24 mouse cellular contexts compared by ENCODE assay signal in the genomic region with DNA sequence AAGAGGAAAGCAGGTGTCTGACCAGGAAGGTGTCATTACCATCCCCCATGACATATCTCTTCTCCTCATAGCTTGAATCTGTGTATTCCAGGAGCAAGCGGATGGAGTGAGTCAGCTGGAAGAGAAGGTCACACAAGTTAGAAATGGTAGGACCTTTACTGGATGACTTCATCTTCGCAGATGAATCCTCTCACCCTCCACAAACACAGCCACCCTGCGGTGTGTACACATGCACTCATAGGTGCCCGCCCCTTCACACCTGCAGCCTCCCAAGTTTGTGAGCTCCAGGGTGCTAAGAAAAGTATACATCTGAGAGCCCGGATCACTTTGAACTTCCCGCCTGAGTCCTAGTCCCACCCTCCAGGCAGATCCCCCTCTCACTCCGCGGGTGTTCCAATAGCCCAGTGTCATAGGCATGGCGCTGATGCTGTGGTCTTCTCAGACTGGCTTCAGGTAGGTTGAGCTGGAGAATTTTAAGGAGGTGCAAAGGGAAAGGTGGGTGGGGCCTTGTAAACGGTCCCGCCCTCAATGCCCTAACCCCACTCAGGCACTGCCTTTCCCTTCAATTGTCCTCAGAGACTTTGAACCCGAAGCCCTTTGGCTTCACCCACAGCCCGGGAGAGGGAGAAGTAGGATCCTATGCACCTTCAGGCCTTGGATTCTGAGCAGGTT. TPM values are rescaled to one million over a fixed set of nuclear protein-coding genes. Genes with fewer than 3 reads are reported as not detected.
A peak's percentile ranks its signal among the peaks of the same experiment; 100 is the strongest.
DNase-seq lines count a peak whose midpoint lies in the region; ATAC-seq and TF ChIP-seq lines count a peak whose summit lies in the region.
"Had no signal": no experiment of that assay in that cellular context is flagged by ENCODE, and none has a peak within 500 bp of the region (broad histone marks: within the 10 kb centered on the region; RNA-seq: fewer than 3 reads in every experiment).

A gene (minus strand): TSS at position 560 of the 672 bp plus-strand sequence.

- H3K27ac ChIP-seq in liver, adult 2 months (replicated peaks; ENCODE audit: insufficient read depth, low read depth, low read length), result no peak within 1 kb of the TSS
- H3K27ac ChIP-seq in intestine, embryonic 14.5 days (ENCODE audit: low read depth), result no peak within 1 kb of the TSS
- H3K27ac ChIP-seq in liver, embryonic 12.5 days, result no peak within 1 kb of the TSS
- no peak within 1 kb of the TSS for H3K27ac ChIP-seq in stomach, embryonic 15.5 days
- H3K27ac ChIP-seq: heart, embryonic 13.5 days; neural tube, embryonic 13.5 days had no signal

- TF ChIP-seq POLR2A in liver, adult 2 months (IDR thresholded peaks at IDR 0.05; ENCODE audit: extremely low read depth, insufficient read depth, low read length), result no peak

- H3K79me2 ChIP-seq in liver, adult 2 months (ENCODE audit: control insufficient read depth, insufficient read depth, low read length), result no peaks in the 10 kb centered on the region

- WGBS in liver, adult 2 months, result 32% methylated on average over 13 of the region's 13 CpGs
- 40% methylated on average over 13 of the region's 13 CpGs for WGBS in intestine, embryonic 14.5 days
- 40% methylated on average over 13 of the region's 13 CpGs for WGBS in liver, embryonic 12.5 days (ENCODE audit: insufficient replicate concordance)
- 44% methylated on average over 13 of the region's 13 CpGs for WGBS in stomach, embryonic 15.5 days

- H3K4me3 ChIP-seq in liver, adult 2 months (ENCODE audit: insufficient read depth, low read depth, low read length), result no peak within 1 kb of the TSS
- H3K4me3 ChIP-seq in intestine, embryonic 14.5 days (ENCODE audit: low read depth, low read length), result no peak within 1 kb of the TSS
- H3K4me3 ChIP-seq in liver, embryonic 12.5 days, result no peak within 1 kb of the TSS
- no peak within 1 kb of the TSS; the same call in 1 of the 2 replicates for H3K4me3 ChIP-seq in stomach, embryonic 15.5 days (replicated peaks)
- H3K4me3 ChIP-seq: heart, embryonic 13.5 days; megakaryocyte, embryonic 14.5 days; neural tube, embryonic 13.5 days had no signal

- no peaks in the 10 kb centered on the region for H3K36me3 ChIP-seq in liver, adult 2 months (ENCODE audit: control insufficient read depth, insufficient read depth, low read length)
- no peaks in the 10 kb centered on the region for H3K36me3 ChIP-seq in intestine, embryonic 14.5 days (ENCODE audit: control insufficient read depth, insufficient read depth, low read length)
- H3K36me3 ChIP-seq in liver, embryonic 12.5 days, result no peaks in the 10 kb centered on the region
- H3K36me3 ChIP-seq in stomach, embryonic 15.5 days, result no peaks in the 10 kb centered on the region
- H3K36me3 ChIP-seq: heart, embryonic 13.5 days; neural tube, embryonic 13.5 days had no signal

- H3K4me1 ChIP-seq in liver, adult 2 months (ENCODE audit: control insufficient read depth, insufficient read depth, low read length), result peaks cover 28% of the 10 kb centered on the region
- peaks cover 5% of the 10 kb centered on the region; the same call in 1 of the 2 replicates for H3K4me1 ChIP-seq in intestine, embryonic 14.5 days (replicated peaks; ENCODE audit: control insufficient read depth, insufficient read depth, low read length)
- H3K4me1 ChIP-seq in liver, embryonic 12.5 days, result peaks cover 21% of the 10 kb centered on the region
- H3K4me1 ChIP-seq in stomach, embryonic 15.5 days, result 0 out of 2 replicates have a peak, but pooled peaks cover 7% of the 10 kb centered on the region

- H3K9ac ChIP-seq in liver, adult 2 months (ENCODE audit: low read depth, low read length), result no peak within 1 kb of the TSS
- no peak within 1 kb of the TSS for H3K9ac ChIP-seq in intestine, embryonic 14.5 days (ENCODE audit: low read length)
- H3K9ac ChIP-seq in liver, embryonic 12.5 days, result no peak within 1 kb of the TSS
- no peak within 1 kb of the TSS for H3K9ac ChIP-seq in stomach, embryonic 15.5 days
- H3K9ac ChIP-seq: heart, embryonic 13.5 days; neural tube, embryonic 13.5 days had no signal

- no peak for TF ChIP-seq CTCF in liver, adult 2 months (IDR thresholded peaks at IDR 0.05; ENCODE audit: low read depth, low read length)

- peak; percentile 65 for ATAC-seq in intestine, embryonic 14.5 days (replicated peaks; ENCODE audit: low FRiP score, low TSS enrichment, low read depth)
- ATAC-seq in liver, embryonic 12.5 days, result peak; percentile 29; the same call in 1 of the 2 replicates
- ATAC-seq in stomach, embryonic 15.5 days (ENCODE audit: insufficient read depth, low FRiP score, low read depth), result peak; percentile 64
- no peak for ATAC-seq in activated CD4-positive, CD25-positive, alpha-beta regulatory T cell, adult 4 months
- ATAC-seq: CD4-positive, CD25-positive, alpha-beta regulatory T cell, adult 4 months; inflammation-experienced regulatory T-cells, adult 6 months; lung, postnatal 0 days had no signal

- H3K27me3 ChIP-seq in liver, adult 2 months (ENCODE audit: control insufficient read depth, insufficient read depth, low read length), result no peaks in the 10 kb centered on the region
- no peaks in the 10 kb centered on the region for H3K27me3 ChIP-seq in intestine, embryonic 14.5 days (replicated peaks; ENCODE audit: control insufficient read depth, insufficient read depth, low read length)
- H3K27me3 ChIP-seq in liver, embryonic 12.5 days (replicated peaks), result 0 out of 2 replicates have a peak, but pooled peaks cover 4% of the 10 kb centered on the region
- H3K27me3 ChIP-seq in stomach, embryonic 15.5 days (replicated peaks), result no peaks in the 10 kb centered on the region
- H3K27me3 ChIP-seq: neural tube, embryonic 13.5 days had no signal

- no peaks in the 10 kb centered on the region for H3K9me3 ChIP-seq in intestine, embryonic 14.5 days (ENCODE audit: control insufficient read depth, low read length)
- no peaks in the 10 kb centered on the region for H3K9me3 ChIP-seq in liver, embryonic 12.5 days (replicated peaks)
- H3K9me3 ChIP-seq in stomach, embryonic 15.5 days, result no peaks in the 10 kb centered on the region
- H3K9me3 ChIP-seq: heart, embryonic 13.5 days; megakaryocyte, embryonic 14.5 days; neural tube, embryonic 13.5 days had no signal

- no peak within 1 kb of the TSS for H3K4me2 ChIP-seq in intestine, embryonic 14.5 days (ENCODE audit: low read length)
- H3K4me2 ChIP-seq in liver, embryonic 12.5 days, result peak within 1 kb of the TSS; percentile 2; the same call in 1 of the 2 replicates
- peak within 1 kb of the TSS; percentile 5; the same call in 1 of the 2 replicates for H3K4me2 ChIP-seq in stomach, embryonic 15.5 days
- H3K4me2 ChIP-seq: heart, embryonic 13.5 days; neural tube, embryonic 13.5 days had no signal

- peak; percentile 81 for DNase-seq in liver, adult 2 months (ENCODE audit: extremely low read depth, low read depth, low spot score)
- DNase-seq in liver, result no peak
- no peak for DNase-seq in intestine, embryonic 14.5 days (ENCODE audit: low spot score)
- no peak for DNase-seq in gastrocnemius, postnatal 10 days
- no peak for DNase-seq in ovary, postnatal 10 days (ENCODE audit: low spot score)
- DNase-seq: cerebellum, postnatal 25 days; kidney, postnatal 10 days; retina, postnatal 1 day; thymus, postnatal 4 days had no signal

RNA-seq across cellular contexts. Expression of the gene that starts here (rescaled TPM):
- 34.1 and 107 TPM in 2 replicates for total RNA-seq in liver, adult 2 months (2014; rRNA removed)
- 145 and 164 TPM in 2 replicates for polyA plus RNA-seq in liver, adult 2 months (2012; rRNA removed)
- 27.3 and 41.6 TPM in 2 replicates for polyA plus RNA-seq in intestine, embryonic 14.5 days (2014; fragmentation: Nextera tagmentation; extraction: Ambion mirVana)
- 7.9 and 10.0 TPM in 2 replicates for polyA plus RNA-seq in liver, embryonic 12.5 days (2016; fragmentation: Nextera tagmentation; extraction: Ambion mirVana)
- polyA plus RNA-seq in stomach, embryonic 15.5 days (2015; fragmentation: Nextera tagmentation; extraction: Ambion mirVana), result 70.3 and 88.2 TPM in 2 replicates
- total RNA-seq in gastrocnemius, postnatal 10 days (2021), result not detected
- polyA plus RNA-seq in activated CD4-positive, CD25-positive, alpha-beta regulatory T cell, adult 4 months (2017; shearing (Covaris generic)), result not detected
- total RNA-seq: adrenal gland, postnatal 36 days; layer of hippocampus, postnatal 25 days; left cerebral cortex, postnatal 36 days; monocyte, adult 5-6 weeks had no signal
- polyA plus RNA-seq: CD4-positive, CD25-positive, alpha-beta regulatory T cell, adult 4 months; embryonic facial prominence, embryonic 11.5 days; heart, embryonic 13.5 days; hindbrain, embryonic 11.5 days; inflammation-experienced regulatory T-cells, adult 6 months; neural tube, embryonic 13.5 days had no signal

Comparison
In these comparisons a context has a peak if more than half of its experiments do, and no peak if none do; other contexts are left out.
1. RNA of the gene that starts here (total RNA-seq): 34.1 to 107 TPM in liver, adult 2 months; not detected in gastrocnemius, postnatal 10 days; every median in the first group is over 10 times any median in the second.